Mouse (Mus musculus): ENCODE measurements at regions not wholly inside any gene's neighbourhood (a gene's known extent, or its start where the extent isn't known, plus 50 kb on each side); places are given as distances from the start of the nearest gene placed in this dataset.

GRCm38 (mm10) chr4:134997461-134998434, 67.0 kb downstream of the Syf2 start:
- TF ChIP-seq CTCF (conservative IDR thresholded peaks at IDR 0.05; ENCODE audit: insufficient read depth, insufficient read length, low read depth, low read length): no peak
- TF ChIP-seq POLR2A (IDR thresholded peaks at IDR 0.05; ENCODE audit: low read depth, low read length): no peak

Data from kidney, adult 2 months (tissue).